Mouse (Mus musculus) kidney, postnatal 0 days (tissue): ENCODE data around the gene Gm28053. TPM values are rescaled to one million over a fixed set of nuclear protein-coding genes. Genes with fewer than 3 reads are reported as not detected.

Source experiments
- ATAC-seq: fragments of 200-750 bp; cut with Nextera tagmentation; replicated peaks from 2 replicates; pipeline ENCODE4 v1.8.0; 2017; ENCODE audit warnings: low read depth, moderate number of reproducible peaks, moderate TSS enrichment, moderate library complexity; ENCODE audit not compliant: low FRiP score
- DNase-seq: peaks from one replicate; pipeline ENCODE4 v3.0.0-alpha.2; 2016; ENCODE audit warnings: low spot score
- H3K27ac ChIP-seq: fragments of 300-500 bp; sonication (generic); 2 replicates; pipeline ENCODE4 v1.5.1; 2014; ENCODE audit warnings: mild to moderate bottlenecking
- H3K27me3 ChIP-seq: fragments of 300-500 bp; sonication (generic); 2 replicates; pipeline ENCODE4 v1.6.1; 2014; ENCODE audit warnings: low read length, mixed read lengths; ENCODE audit not compliant: insufficient read depth
- H3K36me3 ChIP-seq: fragments of 300-500 bp; sonication (generic); 2 replicates; pipeline ENCODE4 v1.6.1; 2014; ENCODE audit warnings: low read length, mixed read lengths; ENCODE audit not compliant: insufficient read depth
- H3K4me1 ChIP-seq: fragments of 300-500 bp; sonication (generic); replicated peaks from 2 replicates; pipeline ENCODE4 v1.6.1; 2014; ENCODE audit warnings: antibody characterized with exemption, low read length, mixed read lengths; ENCODE audit not compliant: insufficient read depth
- H3K4me2 ChIP-seq: fragments of 300-500 bp; sonication (generic); 2 replicates; pipeline ENCODE4 v1.6.1; 2014; ENCODE audit warnings: mild to moderate bottlenecking, low read length, moderate library complexity, mixed read lengths
- H3K4me3 ChIP-seq: fragments of 300-500 bp; sonication (generic); replicated peaks from 2 replicates; pipeline ENCODE4 v1.5.1; 2014; ENCODE audit warnings: low read depth, low read length
- H3K9ac ChIP-seq: fragments of 300-500 bp; sonication (generic); 2 replicates; pipeline ENCODE4 v1.6.1; 2014; ENCODE audit warnings: low read depth, low read length
- H3K9me3 ChIP-seq: fragments of 300-500 bp; sonication (generic); replicated peaks from 2 replicates; pipeline ENCODE4 v1.6.1; 2016; ENCODE audit warnings: low read length, inconsistent platforms, mixed read lengths
- CTCF ChIP-seq: IDR thresholded peaks from 2 replicates; pipeline ENCODE4 v1.5.1; 2016; ENCODE audit warnings: antibody characterized with exemption, low read depth, mild to moderate bottlenecking, moderate library complexity
- WGBS: fragments of 180-500 bp; shearing (Covaris S2); extraction: QIAGEN DNeasy Blood & Tissue Kit; methylation state at CpG from one replicate; pipeline ENCODE4 v1.1.7; 2014; 5-methylcytosine and 5-hydroxymethylcytosine counted together
- polyA plus RNA-seq: library from polyadenylated mRNA; unstranded; fragments of >200 nt; fragmentation: Nextera tagmentation; extraction: Ambion mirVana; gene quantifications from 2 replicates; pipeline ENCODE4 v1.2.1, GENCODE M21; 2015

Gm28053 gene
- polyA plus RNA-seq, 1 experiment from 2014 or later, result 2.7 TPM

DNA sequence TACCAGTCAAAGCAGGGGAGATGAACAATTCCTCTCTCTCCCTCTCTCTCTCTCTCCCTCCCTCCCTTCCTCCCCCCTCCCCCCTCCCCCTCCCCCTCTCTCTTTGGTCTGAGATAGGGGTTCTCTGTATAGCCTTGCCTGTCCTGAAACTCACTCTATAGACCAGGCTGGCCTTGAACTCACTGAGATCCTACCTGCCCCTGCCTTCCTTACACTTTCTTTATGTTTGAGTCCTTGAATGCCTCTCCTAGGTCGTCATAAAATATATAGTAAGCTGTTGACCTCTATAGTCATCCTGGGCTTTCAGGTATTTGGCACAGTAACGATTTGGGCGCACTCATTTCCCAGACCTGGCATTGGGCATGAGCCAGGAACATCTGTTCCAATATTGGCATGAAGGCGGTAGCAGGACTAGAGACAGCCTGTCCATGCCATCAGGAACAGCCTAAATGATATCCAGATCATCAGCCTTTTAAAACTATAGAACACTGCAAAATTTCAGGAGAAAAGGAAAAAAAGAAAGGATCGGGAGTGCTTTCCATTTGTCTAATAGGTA lies 41.5 kb upstream of the Gm28053 start:
- Histone ChIP-seq H3K9ac (no peak overlapping the region), H3K4me3 (no peak overlapping the region), H3K27ac (no peak overlapping the region), H3K36me3 (no peaks in the 10 kb centered on the region), H3K4me2 (peak overlapping the region; percentile 53; the same call in 1 of the 2 replicates), H3K27me3 (no peaks in the 10 kb centered on the region), H3K9me3 (no peaks in the 10 kb centered on the region), H3K4me1 (0 out of 2 replicates have a peak, but pooled peaks cover 7% of the 10 kb centered on the region)
- no peak for DNase-seq
- ATAC-seq, result no peak
- no peak for TF ChIP-seq CTCF
- 78% methylated on average over 5 of the region's 5 CpGs for WGBS

DNA sequence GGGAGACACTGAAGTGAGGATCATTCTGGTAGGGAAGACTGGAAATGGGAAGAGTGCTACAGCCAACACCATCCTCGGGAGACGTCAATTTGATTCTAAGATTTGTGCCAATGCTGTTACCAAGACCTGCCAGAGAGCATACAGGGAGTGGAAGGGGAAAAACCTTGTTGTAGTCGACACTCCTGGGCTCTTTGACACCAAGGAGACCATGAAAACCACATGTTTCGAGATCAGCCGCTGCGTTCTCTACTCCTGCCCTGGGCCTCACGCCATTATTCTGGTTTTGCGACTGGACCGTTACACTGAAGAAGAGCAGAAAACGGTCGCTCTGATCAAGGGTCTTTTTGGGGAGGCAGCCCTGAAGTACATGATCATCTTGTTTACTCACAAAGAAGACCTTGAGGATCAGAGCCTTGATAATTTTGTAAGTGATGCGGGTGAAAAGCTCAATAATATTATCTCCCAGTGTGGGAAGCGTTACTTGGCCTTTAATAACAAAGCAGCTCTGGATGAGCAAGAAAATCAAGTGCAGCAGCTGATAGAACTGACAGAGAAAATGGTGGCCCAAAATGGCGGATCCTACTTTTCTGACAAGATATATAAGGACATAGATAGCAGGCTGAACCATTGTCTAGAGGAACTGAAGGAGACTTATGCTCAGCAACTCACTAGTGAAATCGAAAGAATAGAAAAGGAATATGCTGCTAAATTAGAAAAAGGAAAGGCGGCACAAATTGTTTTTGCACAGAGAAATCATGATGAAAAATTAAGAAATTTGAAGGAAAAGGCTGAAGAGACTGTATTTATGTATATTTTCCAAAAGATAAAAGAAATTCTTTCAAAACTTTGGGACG lies 40.7 kb upstream of the Gm28053 start:
- 0 out of 2 replicates have a peak, but pooled peaks cover 7% of the 10 kb centered on the region for H3K4me1 ChIP-seq
- H3K4me3 ChIP-seq, result no peak overlapping the region
- no peak overlapping the region for H3K9ac ChIP-seq
- no peak overlapping the region for H3K4me2 ChIP-seq
- no peak overlapping the region for H3K27ac ChIP-seq
- no peak for TF ChIP-seq CTCF
- ATAC-seq (no peak), DNase-seq (no peak)
- H3K9me3 ChIP-seq, result no peaks in the 10 kb centered on the region
- 92% methylated on average over 17 of the region's 17 CpGs for WGBS
- H3K36me3 ChIP-seq, result no peaks in the 10 kb centered on the region
- no peaks in the 10 kb centered on the region for H3K27me3 ChIP-seq

DNA sequence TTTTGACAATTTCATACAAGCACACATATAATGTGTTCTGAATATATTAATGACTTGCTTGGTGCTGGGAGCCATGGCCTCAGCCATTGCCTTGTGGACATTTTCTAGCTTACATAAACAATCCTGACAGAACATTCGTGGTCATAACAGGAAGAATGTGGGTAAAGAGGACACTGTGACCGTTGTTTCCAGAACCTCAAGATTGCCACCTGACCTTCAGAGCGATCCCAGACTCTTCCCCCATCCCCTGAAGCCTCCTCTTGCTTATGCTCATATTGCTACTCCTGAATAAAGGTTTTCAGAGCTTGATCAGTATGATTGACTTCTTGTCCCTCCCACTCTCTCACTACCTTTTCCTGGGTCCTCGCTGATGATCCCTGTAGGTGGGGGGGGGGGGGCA lies 40.0 kb upstream of the Gm28053 start:
- TF ChIP-seq CTCF, result no peak
- no peak overlapping the region for H3K27ac ChIP-seq
- H3K27me3 ChIP-seq, result no peaks in the 10 kb centered on the region
- DNase-seq (no peak), ATAC-seq (no peak)
- 72% methylated on average over 4 of the region's 4 CpGs for WGBS
- H3K9me3 ChIP-seq, result no peaks in the 10 kb centered on the region
- H3K36me3 ChIP-seq, result no peaks in the 10 kb centered on the region
- no peak overlapping the region for H3K4me3 ChIP-seq
- H3K9ac ChIP-seq, result no peak overlapping the region
- no peak overlapping the region for H3K4me2 ChIP-seq
- H3K4me1 ChIP-seq, result 0 out of 2 replicates have a peak, but pooled peaks cover 7% of the 10 kb centered on the region

DNA sequence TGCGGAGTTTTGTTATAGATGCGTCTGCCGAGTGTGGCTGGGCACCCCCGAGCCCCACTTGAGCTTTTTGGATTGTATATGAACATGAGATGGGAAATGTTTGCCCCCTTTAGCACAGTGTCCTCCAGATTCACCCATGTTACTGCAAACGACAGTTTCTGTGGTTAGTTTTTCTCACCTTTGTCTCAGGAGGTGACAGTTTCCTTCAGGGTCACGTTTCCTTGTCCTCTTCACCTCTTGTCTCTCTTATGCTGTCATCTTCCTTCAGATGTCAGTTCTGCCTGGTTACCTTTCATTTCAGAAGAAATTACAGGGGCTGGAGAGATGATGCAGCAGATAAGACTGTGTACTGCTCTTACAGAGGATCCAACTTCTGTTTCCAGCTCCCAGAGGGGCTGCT lies 38.7 kb upstream of the Gm28053 start:
- no peaks in the 10 kb centered on the region for H3K27me3 ChIP-seq
- H3K4me1 ChIP-seq, result 0 out of 2 replicates have a peak, but pooled peaks cover 7% of the 10 kb centered on the region
- no peaks in the 10 kb centered on the region for H3K36me3 ChIP-seq
- H3K27ac ChIP-seq, result no peak overlapping the region
- no peaks in the 10 kb centered on the region for H3K9me3 ChIP-seq
- H3K4me3 ChIP-seq, result no peak overlapping the region
- DNase-seq (no peak), ATAC-seq (no peak)
- no peak for TF ChIP-seq CTCF
- 76% methylated on average over 6 of the region's 6 CpGs for WGBS
- H3K9ac ChIP-seq, result no peak overlapping the region
- H3K4me2 ChIP-seq, result no peak overlapping the region

DNA sequence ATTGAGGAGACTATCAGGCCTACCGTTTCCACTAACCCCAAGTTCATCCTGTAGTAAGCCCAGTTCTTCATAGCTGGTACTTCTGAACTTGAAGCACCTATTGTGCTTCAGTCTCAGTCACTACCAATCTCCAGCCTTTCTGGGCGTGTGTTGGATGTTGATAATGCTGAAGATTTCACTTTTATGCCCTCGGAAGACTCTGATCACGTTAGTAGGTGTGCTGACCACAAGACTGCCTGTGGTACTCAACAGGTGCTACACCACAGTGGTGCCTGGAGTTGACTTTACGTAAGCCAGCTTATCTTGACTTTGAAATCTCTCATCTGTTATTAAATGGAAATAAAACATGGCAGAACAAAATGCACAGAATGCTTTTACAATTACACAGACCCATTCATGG lies 38.0 kb upstream of the Gm28053 start:
- H3K27me3 ChIP-seq, result no peaks in the 10 kb centered on the region
- no peak overlapping the region for H3K4me2 ChIP-seq
- no peak overlapping the region for H3K27ac ChIP-seq
- 85% methylated on average over 5 of the region's 5 CpGs for WGBS
- H3K36me3 ChIP-seq, result no peaks in the 10 kb centered on the region
- DNase-seq (no peak), ATAC-seq (no peak)
- no peak overlapping the region for H3K9ac ChIP-seq
- no peaks in the 10 kb centered on the region for H3K9me3 ChIP-seq
- H3K4me1 ChIP-seq, result 0 out of 2 replicates have a peak, but pooled peaks cover 7% of the 10 kb centered on the region
- TF ChIP-seq CTCF, result no peak
- no peak overlapping the region for H3K4me3 ChIP-seq

DNA sequence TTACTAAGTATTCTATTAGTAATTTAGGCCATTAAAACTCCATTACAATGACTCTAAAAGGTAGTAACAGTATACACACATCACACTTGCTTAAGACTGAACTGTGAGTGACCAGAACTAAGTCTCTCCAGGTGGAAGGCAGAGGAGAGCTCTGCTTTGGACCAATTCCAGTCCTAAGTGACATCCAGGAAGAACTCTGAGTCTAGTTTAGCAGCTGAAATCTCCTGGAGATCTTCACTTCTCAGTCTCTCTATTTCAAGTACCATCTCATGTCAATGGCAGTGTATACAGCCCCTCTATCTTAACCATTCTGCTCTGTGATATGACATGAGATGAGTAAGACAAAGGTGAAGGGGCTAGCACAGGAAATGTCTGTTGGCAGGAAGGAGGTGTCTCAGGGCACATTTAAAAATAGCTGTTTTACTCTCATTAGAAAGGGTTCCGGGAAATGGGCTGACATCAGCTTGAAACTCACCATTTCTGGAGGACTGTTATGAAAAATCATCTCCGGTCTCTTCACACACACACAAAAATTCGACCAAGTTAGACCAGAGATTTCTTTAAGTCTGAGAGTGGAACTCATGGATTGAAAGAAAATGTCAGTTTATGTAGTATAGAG lies 36.8 kb upstream of the Gm28053 start:
- DNase-seq, result peak; percentile 47
- TF ChIP-seq CTCF, result no peak
- Histone ChIP-seq H3K9me3 (no peaks in the 10 kb centered on the region), H3K4me3 (no peak overlapping the region), H3K27ac (no peak overlapping the region), H3K36me3 (no peaks in the 10 kb centered on the region), H3K4me2 (no peak overlapping the region), H3K4me1 (no peaks in the 10 kb centered on the region), H3K9ac (no peak overlapping the region), H3K27me3 (no peaks in the 10 kb centered on the region)
- ATAC-seq, result no peak
- 67% methylated on average over 3 of the region's 3 CpGs for WGBS
